Mouse (Mus musculus) MEL (cell line): ENCODE data around the gene Tbca.

Experiments used
- CHD2 ChIP-seq: IDR thresholded peaks from 2 replicates; pipeline ENCODE4 v1.6.1; 2011; ENCODE audit warnings: low read length, improper control_type of control experiment
- CTCF ChIP-seq, 3 experiments: IDR thresholded peaks in 2 of 3; conservative IDR thresholded peaks in 1 of 3; 2 replicates each; pipeline ENCODE4 v1.5.1; 2011 to 2012; ENCODE audit warnings: low read length in 3 of 3, low read depth in 2 of 3, mild to moderate bottlenecking in 2 of 3, improper control_type of control experiment in 1 of 3, inconsistent platforms in 1 of 3, mixed read lengths in 1 of 3, moderate library complexity in 1 of 3; ENCODE audit not compliant: control insufficient read depth in 1 of 3, insufficient read depth in 1 of 3, poor library complexity in 1 of 3, severe bottlenecking in 1 of 3
- EP300 ChIP-seq, 2 experiments: IDR thresholded peaks; 2 replicates each; pipeline ENCODE4 v1.6.1; 2011; ENCODE audit warnings: improper control_type of control experiment in 2 of 2, low read length in 2 of 2, low read depth in 1 of 2, mild to moderate bottlenecking in 1 of 2
- HCFC1 ChIP-seq: IDR thresholded peaks from 2 replicates; pipeline ENCODE4 v1.6.1; 2012; ENCODE audit warnings: low read depth, mild to moderate bottlenecking, inconsistent platforms, low read length, improper control_type of control experiment, moderate library complexity
- MYB ChIP-seq: IDR thresholded peaks from 2 replicates; pipeline ENCODE4 v1.6.1; 2011; ENCODE audit warnings: mild to moderate bottlenecking, low read depth, low read length, improper control_type of control experiment
- MYC ChIP-seq: IDR thresholded peaks from 2 replicates; pipeline ENCODE4 v1.6.1; 2011; ENCODE audit warnings: low read depth, mild to moderate bottlenecking, low read length, improper control_type of control experiment, moderate library complexity
- POLR2A ChIP-seq, 2 experiments: IDR thresholded peaks; 2 replicates each; pipeline ENCODE4 v1.6.1; 2011 to 2012; ENCODE audit warnings: low read length in 2 of 2, mild to moderate bottlenecking in 2 of 2, control low read depth in 1 of 2, improper control_type of control experiment in 1 of 2, low read depth in 1 of 2, moderate library complexity in 1 of 2; ENCODE audit not compliant: control insufficient read depth in 1 of 2, insufficient read depth in 1 of 2, poor library complexity in 1 of 2
- TCF12 ChIP-seq: IDR thresholded peaks from 2 replicates; pipeline ENCODE4 v1.6.1; 2014; ENCODE audit warnings: low read depth, mild to moderate bottlenecking, inconsistent platforms, low read length, improper control_type of control experiment, moderate library complexity
- USF1 ChIP-seq: IDR thresholded peaks from 2 replicates; pipeline ENCODE4 v1.6.1; 2014; ENCODE audit warnings: low read depth, mild to moderate bottlenecking, inconsistent platforms, low read length, improper control_type of control experiment, moderate library complexity
- USF2 ChIP-seq, 2 experiments: IDR thresholded peaks; 2 replicates each; pipeline ENCODE4 v1.6.1; 2011 to 2012; ENCODE audit warnings: improper control_type of control experiment in 2 of 2, low read length in 2 of 2, borderline replicate concordance in 1 of 2, inconsistent platforms in 1 of 2, low read depth in 1 of 2, mild to moderate bottlenecking in 1 of 2; ENCODE audit not compliant: insufficient read depth in 1 of 2
- ZNF384 ChIP-seq: IDR thresholded peaks from 2 replicates; pipeline ENCODE4 v1.6.1; 2012; ENCODE audit warnings: low read depth, mild to moderate bottlenecking, inconsistent platforms, low read length, improper control_type of control experiment

DNA sequence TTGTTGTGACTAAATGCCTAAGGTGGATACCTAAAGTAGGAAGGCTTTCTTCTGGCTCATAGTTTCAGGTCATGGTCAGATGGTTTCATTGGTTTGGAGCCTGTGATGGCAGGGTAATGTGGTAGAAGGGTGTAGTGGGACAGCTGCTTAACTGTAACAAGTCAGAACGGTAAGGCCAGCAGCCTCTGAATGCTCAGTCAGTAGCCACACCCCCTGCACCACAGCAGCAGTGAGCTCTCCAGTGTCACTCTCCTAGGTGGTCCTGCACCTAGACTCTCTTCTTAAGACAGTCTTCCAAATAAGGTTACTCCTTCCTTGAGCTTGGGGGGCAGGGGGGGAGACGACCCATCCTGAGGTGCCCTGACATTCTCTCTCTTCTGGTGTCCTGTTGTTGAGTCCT lies 39.1 kb downstream of the Tbca start:
- TF ChIP-seq CTCF (IDR thresholded peaks at IDR 0.05 in 2 of 3, conservative IDR thresholded peaks at IDR 0.05 in 1 of 3; ENCODE audit: control insufficient read depth in 1 of 3, insufficient read depth in 1 of 3, low read depth in 2 of 3, low read length in 3 of 3, poor library complexity in 1 of 3, severe bottlenecking in 1 of 3) (no peak), TCF12 (no peak), MYC (no peak), POLR2A (IDR thresholded peaks at IDR 0.05; ENCODE audit: control insufficient read depth in 1 of 2, insufficient read depth in 1 of 2, low read depth in 1 of 2, low read length in 2 of 2, poor library complexity in 1 of 2) (no peak), EP300 (IDR thresholded peaks at IDR 0.05; ENCODE audit: low read depth in 1 of 2, low read length in 2 of 2) (no peak), CHD2 (no peak), ZNF384 (no peak), HCFC1 (no peak), USF2 (IDR thresholded peaks at IDR 0.05; ENCODE audit: borderline replicate concordance in 1 of 2, insufficient read depth in 1 of 2, low read depth in 1 of 2, low read length in 2 of 2) (no peak), MYB (no peak), USF1 (no peak)
